Mouse (Mus musculus) small intestine, adult 2 months (tissue): ENCODE data around the gene Ablim2.

Experiments used
- CTCF ChIP-seq: fragments of 200-500 bp; IDR thresholded peaks from 2 replicates; pipeline ENCODE4 v1.5.1; 2012; ENCODE audit warnings: low read depth, mild to moderate bottlenecking, control low read depth, inconsistent platforms, low read length, moderate library complexity, mixed read lengths; ENCODE audit not compliant: insufficient replicate concordance, insufficient read length; ENCODE audit errors: extremely low read depth
- POLR2A ChIP-seq: fragments of 200-500 bp; IDR thresholded peaks from 2 replicates; pipeline ENCODE4 v1.6.1; 2012; ENCODE audit warnings: low read depth, mild to moderate bottlenecking, control low read depth, inconsistent platforms, low read length, moderate library complexity

DNA sequence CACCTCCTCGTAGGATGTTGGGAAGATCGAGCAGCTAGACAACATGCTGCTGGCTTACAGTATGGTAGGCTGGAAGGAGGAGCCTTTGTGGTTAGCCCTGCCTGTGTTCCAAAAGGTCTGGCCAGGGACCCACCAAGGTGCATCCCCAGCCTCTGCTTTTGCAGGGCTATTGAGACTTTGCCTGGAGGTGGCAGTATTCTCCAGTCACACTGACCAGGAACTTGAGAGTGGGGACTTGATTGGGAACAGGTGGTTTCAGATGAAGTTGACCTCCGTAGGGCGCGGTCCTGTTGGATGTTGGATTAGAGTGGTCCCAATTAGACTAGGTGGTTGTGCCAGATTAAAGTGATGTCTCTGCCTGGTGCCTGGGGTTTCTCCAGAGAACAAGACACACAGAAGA is 30.2 kb upstream of the Ablim2 start:
- no peak for TF ChIP-seq CTCF
- no peak for TF ChIP-seq POLR2A
